Mouse (Mus musculus) ovary, adult 10 weeks (tissue): ENCODE results near the gene Rassf6. TPM values are rescaled to one million over a fixed set of nuclear protein-coding genes. Genes with fewer than 3 reads are reported as not detected.

Experiments used
- polyA plus RNA-seq: library from polyadenylated mRNA; stranded (reverse); fragments of 350-450 nt; fragmentation: Illumina TruSeq; extraction: RNeasy Lipid Tissue Mini Kit (QIAGEN cat#74804); gene quantifications from one replicate; pipeline ENCODE4 v1.2.3, GENCODE M21; 2014

Rassf6 gene
- polyA plus RNA-seq = 9.4 TPM

GRCm38 (mm10) chr5:90640286-90641217 lies at the start of gene Rassf6:
TSS of gene Rassf6 (minus strand) at chr5:90640657.

GRCm38 (mm10) chr5:90560743-90561142 lies 79.7 kb downstream of the Rassf6 start, which contains the start of gene 5830473C10Rik:
TSS of gene 5830473C10Rik (plus strand) at chr5:90561107.

Other genes starting within 250 kb of the Rassf6 start
- gene Alb, start 179.8 kb downstream of the Rassf6 start, polyA plus RNA-seq = 0.80 TPM
- not detected for gene Afp, start 149.9 kb downstream of the Rassf6 start, polyA plus RNA-seq
- gene Afm, start 121.7 kb downstream of the Rassf6 start, polyA plus RNA-seq = not detected
- not detected for gene 5830473C10Rik, start 79.5 kb downstream of the Rassf6 start, polyA plus RNA-seq
- gene Cxcl5, start 118.7 kb upstream of the Rassf6 start, polyA plus RNA-seq = 0.97 TPM
- 0.91 TPM for gene Ppbp, start 127.9 kb upstream of the Rassf6 start, polyA plus RNA-seq
- 9.1 TPM for gene Pf4, start 131.8 kb upstream of the Rassf6 start, polyA plus RNA-seq
- gene Cxcl3, start 145.4 kb upstream of the Rassf6 start, polyA plus RNA-seq = 0.48 TPM
- 0.34 TPM for gene Cxcl15, start 153.9 kb upstream of the Rassf6 start, polyA plus RNA-seq